Mouse (Mus musculus) naive thymus-derived CD4-positive, alpha-beta T cell, adult 2 months (primary cell): Measurements from ENCODE around the gene Kif6.

Experiments
- DNase-seq: peaks from one replicate; pipeline ENCODE4 v3.0.0-alpha.2; 2011; ENCODE audit warnings: low read depth

Gene Kif6

GRCm38 (mm10) chr17:49614577-49615235 is at the start of gene Kif6:
Gene Kif6, plus strand, starts transcription at chr17:49615136.
- DNase-seq = no peak

GRCm38 (mm10) chr17:49568717-49569116 is 46.2 kb upstream of the Kif6 start:
- no peak for DNase-seq

- DNase-seq = no peak
Measured at GRCm38 (mm10) chr17:49577321-49577720, 37.6 kb upstream of the Kif6 start.

DNA sequence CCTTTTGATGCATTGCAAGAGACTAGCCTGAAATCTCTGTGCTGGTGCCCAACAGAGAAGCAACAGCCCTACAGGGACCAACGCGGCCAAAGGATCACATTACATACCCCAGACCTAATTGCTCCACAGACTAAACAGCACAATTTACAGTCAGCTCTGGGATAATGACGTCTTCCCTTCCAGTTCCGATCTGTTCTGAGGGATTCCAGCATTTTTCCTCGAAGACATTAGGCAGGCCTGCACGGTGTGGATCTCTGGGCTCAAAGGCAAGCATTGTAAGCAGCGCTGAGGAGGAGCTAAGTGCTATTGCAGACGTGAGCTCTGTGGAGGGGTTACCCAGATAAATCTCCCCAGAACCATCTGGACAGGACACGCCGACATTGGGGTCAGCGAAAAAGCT is 32.5 kb upstream of the Kif6 start:
- DNase-seq = no peak

- DNase-seq = no peak
Measured at GRCm38 (mm10) chr17:49590051-49590450, 24.9 kb upstream of the Kif6 start.

DNA sequence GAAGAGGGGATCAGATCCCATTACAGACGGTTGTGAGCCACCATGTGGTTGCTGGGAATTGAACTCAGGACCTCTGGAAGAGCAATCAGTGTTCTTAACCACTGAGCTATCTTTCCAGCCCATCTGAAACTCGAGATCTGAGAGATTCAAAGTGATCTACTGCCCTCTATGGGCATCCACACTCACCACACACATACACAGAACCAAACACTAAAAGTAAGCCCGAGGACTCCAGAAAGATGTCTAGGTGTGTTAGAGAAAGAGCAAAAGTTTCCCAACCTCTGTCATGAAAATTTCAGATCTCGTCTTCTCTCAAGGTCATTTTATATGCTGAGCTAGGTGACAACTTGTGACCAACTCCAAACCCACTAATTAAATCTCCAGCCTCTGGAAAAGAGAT is 9.5 kb upstream of the Kif6 start:
- no peak for DNase-seq

DNA sequence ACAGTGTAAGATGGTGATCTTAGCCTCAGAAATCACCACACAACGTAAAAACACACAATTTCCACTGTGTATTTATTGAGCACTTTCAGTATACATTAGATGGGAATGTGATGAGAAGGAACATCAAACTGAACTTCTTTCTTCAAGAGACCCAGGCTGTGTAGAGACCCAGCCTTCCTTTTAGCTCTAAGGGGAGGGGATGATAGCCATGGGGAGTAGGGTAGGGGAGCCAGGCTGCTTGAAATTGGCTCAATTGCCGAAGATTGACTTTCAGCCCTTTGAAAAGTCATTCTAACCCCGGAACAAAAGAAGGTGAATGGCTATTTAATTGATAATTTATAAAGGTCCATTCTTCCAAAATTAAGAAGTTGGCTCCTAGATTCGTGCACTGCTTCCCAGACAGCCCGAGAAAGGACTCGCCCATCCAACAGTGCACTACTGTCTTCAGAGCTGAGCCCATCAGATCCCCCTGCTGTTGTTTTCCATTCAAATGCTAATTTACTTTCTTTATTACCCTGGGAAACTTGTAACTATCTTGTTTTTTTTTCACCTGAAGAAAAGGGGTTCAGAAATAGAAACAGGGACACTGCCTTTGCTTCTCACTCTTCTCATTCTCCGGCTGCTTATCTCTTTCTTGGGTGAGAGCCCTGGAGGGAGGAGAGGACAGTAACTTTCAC is 7.4 kb upstream of the Kif6 start:
- no peak for DNase-seq

DNA sequence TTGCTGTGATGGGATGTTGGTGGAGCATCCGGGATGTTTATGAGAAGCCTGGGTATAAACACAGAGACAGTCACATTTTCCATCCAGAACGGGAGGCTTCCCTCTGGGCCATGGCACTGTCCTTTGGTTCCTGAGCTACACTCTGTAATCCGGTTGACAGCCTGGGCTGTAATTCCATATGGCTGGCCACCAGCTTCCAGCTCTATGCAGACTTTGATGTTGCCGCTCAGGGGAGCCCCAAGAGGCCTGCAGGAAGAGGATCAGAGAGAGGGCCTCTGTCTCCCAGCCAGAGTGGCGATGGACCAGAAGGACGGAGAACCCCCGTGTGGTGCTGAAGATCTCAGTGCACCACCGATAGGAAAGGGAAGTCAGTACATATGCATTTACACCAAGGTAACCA is 4.6 kb upstream of the Kif6 start:
- no peak for DNase-seq

DNA sequence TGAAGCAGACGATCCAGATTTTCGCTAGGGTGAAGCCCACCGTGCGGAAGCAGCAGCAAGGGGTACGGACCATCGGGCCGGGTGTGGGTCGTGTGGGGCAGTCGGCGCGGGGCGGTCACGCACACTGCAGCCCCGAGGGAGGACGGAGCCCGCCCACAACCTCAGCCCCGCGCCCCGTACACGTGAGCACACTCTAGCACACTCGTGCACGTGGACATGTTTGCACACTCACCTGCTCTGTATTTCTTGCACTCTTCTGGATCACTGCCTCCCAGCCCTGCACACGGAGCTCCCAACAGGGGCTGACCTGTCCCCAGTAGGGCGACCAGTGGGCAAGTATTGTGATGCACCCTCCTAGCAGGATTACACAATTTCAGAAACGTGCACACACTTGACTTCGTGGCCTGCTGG is 310 bp downstream of the Kif6 start:
- no peak for DNase-seq

- DNase-seq = no peak
Measured at GRCm38 (mm10) chr17:49624572-49624971, 9.6 kb downstream of the Kif6 start.

DNA sequence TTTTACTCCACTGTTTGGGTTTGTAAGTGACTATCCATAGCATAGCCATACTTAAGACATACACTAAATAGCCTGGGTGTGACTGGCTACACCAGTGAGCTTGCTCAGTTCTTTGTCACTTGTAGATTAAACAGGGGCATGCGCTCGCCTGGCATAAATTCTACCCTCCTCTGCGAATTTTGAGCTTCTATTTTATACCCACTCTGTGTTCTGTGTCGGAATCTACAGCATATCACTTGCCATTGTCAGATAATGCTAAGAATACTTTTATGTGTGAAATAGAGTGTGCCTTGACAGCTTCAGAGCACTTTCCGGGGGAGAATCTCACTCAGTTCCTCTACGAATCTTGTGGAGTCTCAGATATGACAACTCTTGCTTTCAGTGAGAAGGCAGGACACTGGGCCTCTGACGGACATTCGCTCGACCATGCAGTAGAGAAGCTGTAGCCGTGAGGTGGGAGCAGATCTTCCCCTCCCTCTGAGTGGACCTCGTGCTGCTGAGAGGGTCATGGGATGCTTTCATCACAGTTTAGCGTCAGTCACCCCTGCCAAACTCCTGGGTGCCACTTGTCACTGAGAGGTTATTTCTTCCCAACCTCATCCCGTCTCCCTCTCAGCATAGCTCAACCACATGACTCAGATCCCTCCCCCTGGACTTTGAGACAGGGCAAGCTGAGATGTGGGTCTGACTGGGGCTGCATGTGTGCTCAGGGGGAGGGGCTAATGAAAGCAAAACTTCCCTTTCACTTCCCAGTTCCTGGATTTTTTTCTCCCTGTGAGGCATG is 12.3 kb downstream of the Kif6 start:
- DNase-seq = no peak

DNA sequence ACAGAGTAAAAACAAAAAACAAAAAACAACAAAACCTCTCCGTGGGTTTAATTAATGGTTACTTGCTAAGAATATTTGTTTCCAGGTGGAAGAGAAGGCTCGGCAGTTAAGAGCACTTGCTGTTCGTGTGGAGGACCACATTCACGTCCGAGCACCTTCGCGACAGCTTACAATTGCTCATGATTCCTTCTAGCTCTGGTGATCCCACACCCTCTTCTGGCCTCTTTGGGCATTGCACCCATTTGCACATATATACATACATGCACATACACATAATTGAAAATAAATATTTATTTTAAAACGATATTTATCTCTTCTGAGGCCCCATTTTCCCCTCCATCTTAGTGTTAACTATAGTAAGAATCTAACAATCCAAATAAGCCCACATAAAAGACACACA is 13.9 kb downstream of the Kif6 start:
- no peak for DNase-seq

DNA sequence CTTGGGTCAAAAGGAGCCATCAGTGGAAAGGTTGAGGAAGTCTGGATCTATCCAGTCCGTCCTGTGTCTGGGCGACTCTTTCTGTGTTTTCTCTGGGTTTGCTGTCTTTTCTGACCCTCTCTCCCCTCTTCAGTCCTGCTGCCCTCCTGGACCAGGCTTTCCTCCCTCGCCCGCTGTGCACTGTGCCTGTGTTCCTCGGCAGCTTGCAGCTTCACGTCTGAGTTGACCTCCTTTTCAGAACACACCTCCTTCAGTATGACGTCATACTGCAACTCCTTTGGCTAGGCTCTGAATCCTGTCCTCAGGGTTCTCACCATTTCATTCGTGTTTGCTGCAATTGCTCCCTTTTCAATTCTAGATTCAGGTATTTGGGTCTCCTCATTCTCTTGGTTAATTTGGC is 18.1 kb downstream of the Kif6 start:
- no peak for DNase-seq

DNA sequence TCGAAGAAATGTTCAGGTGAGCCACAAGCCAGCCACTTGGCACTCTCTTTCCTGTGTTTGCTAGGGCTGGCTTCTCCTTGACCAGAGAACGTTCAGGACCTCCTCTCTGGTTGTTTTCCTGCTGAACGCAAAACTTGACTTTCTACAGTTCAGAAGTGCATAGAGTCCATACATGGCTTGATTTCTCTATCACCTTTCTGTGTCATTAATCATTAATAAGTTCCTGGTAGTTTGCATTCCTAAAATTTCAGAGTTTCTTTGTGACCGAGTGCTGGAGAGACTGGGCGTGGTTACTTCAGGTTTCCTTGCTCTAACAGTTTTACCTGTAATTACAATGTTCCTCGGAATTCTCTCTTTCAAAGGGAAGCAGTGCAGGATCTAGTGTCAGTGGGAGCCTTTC is 27.0 kb downstream of the Kif6 start:
- DNase-seq = no peak

- no peak for DNase-seq
Measured at GRCm38 (mm10) chr17:49642336-49642735, 27.4 kb downstream of the Kif6 start.

- no peak for DNase-seq
Measured at GRCm38 (mm10) chr17:49642889-49643490, 28.1 kb downstream of the Kif6 start.

DNA sequence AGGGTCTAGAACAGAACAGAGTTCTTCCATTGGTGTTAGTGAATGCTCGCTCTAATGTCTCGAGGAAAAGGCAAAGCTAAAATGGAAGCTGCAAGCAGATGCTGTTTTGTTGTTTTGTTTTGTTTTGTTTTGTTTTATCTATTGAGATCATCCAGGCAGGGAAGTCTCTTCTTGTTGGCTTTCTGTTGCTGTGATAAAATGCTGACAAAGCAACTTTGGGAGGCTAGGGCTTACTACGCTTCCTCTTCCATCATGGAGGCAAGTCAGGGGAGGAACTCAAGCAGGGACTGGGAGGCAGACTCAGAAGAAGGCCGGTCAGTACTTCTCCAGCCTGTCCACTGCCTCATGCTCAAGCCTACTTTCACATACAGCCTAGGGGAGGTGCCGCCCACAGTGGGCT is 31.3 kb downstream of the Kif6 start:
- no peak for DNase-seq

GRCm38 (mm10) chr17:49648970-49649369 is 34.0 kb downstream of the Kif6 start:
- no peak for DNase-seq

DNA sequence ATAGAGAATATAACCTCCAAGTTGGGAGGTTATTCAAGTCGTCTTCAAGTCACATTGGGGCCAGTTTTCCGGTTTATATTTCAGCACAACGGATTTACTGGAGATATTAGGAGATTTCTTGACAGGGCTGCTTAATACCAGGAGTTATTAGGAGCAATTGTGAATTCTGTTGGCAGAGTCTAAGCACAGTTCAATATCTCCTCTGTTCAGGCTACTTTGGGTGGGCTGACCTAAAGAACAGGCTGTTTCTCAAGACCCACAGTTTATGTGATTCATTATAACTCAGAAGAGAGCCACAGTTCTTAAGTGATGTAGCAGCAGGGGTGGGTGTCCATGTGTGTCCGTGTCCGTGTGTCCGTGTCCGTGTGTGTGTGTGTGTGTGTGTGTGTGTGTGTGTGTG is 34.5 kb downstream of the Kif6 start:
- no peak for DNase-seq

GRCm38 (mm10) chr17:49650366-49650765 is 35.4 kb downstream of the Kif6 start:
- no peak for DNase-seq

- no peak for DNase-seq
Measured at GRCm38 (mm10) chr17:49652357-49652756, 37.4 kb downstream of the Kif6 start.

DNA sequence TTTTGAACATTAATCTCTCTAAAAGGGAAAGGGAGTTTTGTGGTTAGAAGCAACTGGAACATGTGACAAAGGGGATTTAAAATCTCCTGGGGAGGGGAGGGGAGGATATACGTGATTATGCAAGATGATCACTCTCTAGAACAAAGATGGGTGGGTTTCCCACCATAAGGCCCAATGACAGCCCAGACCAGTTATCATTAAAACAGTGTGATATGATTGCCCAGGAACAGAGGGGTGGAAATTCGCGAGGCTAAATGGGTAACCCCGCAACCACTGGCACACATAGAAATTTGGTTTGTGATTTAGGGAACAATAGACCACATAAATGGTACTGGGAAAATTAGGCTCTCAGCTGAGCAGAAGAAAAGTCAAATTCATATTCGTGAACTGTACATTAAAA is 37.9 kb downstream of the Kif6 start:
- DNase-seq = no peak

DNA sequence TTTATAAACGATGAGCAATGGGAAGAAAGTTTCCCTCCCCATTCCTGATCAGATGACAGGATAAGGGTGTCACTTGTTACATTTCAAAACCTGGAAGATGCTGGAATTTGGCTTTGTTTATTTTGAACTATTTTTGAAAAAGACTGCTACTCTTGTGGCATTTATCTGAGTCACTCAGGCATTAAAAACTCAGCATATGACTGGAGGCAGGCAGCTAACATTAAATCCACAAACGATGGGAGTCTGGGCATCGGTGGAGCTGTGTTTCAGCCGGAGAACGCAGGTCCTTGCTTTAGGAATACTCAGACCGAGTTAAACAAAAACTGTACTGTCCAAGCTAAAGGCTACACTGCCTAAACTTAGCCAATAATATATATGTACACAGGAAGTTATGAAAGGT is 46.7 kb downstream of the Kif6 start:
- no peak for DNase-seq
